Mouse (Mus musculus) thymus, postnatal 14 days (tissue): ENCODE data around the gene Pi4ka.

Experiments
- DNase-seq: peaks from one replicate; pipeline ENCODE4 v3.0.0; 2021

Gene Pi4ka

GRCm38 (mm10) chr16:17405736-17406443 lies at the start of gene Pi4ka, which contains the start of gene Snap29:
Pi4ka (minus strand) TSS chr16:17406314.
Snap29 (plus strand) TSS chr16:17405986.
- DNase-seq = peak; percentile 100

GRCm38 (mm10) chr16:17452373-17452715 lies 46.2 kb upstream of the Pi4ka start:
- DNase-seq = peak; percentile 62

DNA sequence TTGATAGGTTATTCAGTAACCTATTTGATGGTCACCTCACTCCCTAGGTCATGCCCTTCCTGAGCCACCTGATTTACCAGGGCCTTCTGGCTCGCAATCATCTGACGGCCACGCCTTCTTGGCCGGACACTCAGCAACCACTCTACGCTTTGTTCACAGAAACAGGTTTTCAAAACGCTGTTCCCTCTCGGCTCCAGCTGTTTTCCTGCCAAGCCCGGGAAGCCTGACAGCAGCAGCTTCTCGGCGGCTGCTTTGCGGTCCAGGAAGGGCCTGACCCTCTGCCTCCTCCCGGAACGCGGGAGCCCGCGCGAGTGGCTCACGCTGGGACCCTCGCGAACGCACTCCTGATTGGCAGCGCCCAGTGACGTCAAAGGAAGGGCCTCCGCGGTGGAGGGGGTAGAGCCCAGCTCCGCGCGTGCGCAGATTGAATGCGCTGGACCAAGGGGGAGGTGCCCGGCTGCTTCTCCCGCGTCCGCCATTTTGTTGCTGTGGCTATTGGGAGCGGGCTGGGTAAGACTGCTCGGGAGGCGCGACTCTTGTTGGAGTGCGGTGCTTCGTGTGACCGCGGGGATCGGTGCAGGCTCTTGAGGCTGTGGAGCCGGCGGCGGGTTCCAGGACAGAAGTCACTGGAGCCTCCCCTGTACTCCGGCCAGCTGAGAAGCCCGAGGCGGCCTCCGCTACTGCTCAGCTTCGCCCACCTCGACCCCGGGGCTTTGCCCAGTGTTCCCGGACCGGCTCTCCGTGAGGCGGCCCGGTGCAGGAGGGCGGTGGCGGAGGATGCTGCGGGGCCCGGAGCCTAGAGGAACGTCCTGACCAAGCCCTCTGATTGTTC lies 45.6 kb upstream of the Pi4ka start, which contains the start of gene Crkl:
Gene Crkl (plus strand): TSS at position 447 of the 832 bp plus-strand sequence.
- peak; percentile 99 for DNase-seq

DNA sequence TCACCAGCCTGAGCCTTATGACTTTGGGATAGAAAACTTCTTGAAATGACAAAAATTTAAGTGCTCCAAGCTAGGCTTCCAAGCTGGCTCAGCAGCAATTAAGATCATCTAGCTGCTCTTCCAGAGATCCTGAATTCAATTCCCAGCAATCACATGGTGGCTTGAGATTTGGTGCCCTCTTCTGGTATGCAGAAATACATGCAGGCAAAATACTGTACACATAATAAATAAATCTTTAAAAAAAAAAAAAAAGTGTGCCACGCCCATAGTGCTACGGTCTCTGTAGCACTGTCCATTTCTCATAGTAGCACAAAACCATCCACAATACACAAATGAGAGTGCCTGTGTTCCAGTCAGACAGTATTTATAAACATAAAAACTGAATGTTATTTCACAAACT lies 26.5 kb upstream of the Pi4ka start:
- no peak for DNase-seq

DNA sequence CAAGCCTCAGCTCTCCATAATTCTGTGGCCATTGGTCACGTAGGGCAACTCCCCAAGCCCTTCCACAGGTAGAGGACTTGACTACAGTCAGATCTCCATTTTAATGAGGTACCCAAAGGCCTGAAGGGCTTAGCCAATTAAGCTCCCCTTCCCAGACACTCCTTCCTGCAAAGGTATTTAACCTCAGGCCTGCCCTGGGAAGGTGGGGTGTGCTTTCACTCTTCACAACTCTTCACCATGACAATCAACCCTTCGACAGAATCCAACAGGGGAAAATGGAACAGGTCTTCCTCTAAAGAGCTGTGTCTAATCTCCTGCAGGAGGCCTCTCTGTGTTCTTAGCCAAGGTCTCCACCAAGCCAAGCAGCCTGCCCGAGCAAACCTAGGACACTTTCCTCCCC lies 16.9 kb upstream of the Pi4ka start:
- DNase-seq = no peak

GRCm38 (mm10) chr16:17410209-17410608 lies 4.1 kb upstream of the Pi4ka start:
- no peak for DNase-seq

DNA sequence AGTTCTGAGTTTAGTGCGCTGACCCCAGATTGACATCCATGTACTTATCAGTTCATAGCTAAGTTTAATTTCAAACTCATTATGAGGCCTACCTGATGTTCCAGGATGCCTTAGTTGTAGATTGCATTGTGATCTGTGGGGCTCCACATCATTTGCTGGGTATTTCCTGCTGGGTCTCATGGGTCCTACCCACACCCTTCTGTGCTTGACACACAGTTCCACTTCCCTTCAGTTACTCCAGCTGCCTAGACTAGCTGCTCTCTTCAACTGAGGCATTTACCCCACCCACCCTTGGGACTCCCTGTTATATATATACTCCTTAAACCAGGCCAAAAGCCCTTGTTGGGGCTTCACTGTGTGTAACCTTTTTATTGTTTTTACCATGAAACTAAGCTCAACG lies 2.9 kb upstream of the Pi4ka start:
- DNase-seq = no peak

GRCm38 (mm10) chr16:17406512-17407231 lies 558 bp upstream of the Pi4ka start:
- peak; percentile 16 for DNase-seq

DNA sequence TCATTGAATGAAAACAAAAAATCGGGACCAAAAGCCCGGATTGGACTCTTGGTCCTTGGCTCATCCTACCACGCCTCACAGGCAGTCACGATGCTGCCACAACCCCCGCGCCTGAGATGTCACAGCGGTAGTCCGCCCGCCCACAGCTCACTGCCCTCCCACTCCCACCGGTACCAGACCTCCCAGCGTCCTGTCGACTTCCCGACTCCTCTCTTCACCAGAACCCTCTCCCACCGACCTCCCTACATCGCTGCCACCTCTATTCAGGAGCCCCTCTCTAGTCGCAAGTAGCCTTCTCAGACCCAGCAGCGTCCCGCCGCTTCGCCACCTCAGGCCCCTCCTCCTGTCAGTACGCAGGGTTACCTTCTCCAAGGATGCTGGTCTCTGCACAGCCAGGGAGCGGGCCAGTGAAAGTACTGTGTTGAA lies 830 bp downstream of the Pi4ka start:
- peak; percentile 72 for DNase-seq

- peak; percentile 66 for DNase-seq
These were observed 3.3 kb downstream of the Pi4ka start for GRCm38 (mm10) chr16:17402855-17403254.

GRCm38 (mm10) chr16:17392784-17393183 lies 13.3 kb downstream of the Pi4ka start:
- no peak for DNase-seq

DNA sequence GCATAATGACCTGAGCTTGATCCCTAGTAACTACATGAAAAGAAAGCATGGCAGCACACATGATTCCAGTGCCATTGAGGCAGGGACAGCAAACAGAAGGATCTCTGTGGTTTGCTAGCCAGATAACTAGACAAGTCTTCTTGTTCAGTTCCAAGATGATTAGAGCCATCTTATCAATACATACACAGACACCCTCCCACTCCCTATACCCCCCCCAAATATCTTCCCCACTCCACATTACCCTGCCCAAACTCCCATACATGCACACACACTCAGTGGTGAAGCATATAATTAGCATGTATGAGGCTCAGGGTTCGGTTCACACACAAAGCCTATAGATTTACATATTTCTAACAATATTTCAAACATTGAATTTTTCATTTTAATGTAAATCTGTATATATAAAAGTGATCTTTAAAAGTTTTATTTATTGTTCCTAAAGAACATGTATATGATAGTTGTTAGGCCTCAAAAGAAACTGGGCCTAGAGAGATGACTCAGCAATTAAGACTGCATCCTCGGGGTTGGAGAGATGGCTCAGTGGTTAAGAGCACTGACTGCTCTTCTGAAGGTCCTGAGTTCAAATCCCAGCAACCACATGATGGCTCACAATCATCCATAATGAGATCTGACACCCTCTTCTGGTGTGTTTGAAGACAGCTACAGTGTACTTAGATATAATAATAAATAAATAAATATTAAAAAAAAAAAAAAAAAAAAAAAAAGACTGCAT lies 22.4 kb downstream of the Pi4ka start:
- no peak for DNase-seq

GRCm38 (mm10) chr16:17382306-17382705 lies 23.8 kb downstream of the Pi4ka start:
- DNase-seq = no peak

DNA sequence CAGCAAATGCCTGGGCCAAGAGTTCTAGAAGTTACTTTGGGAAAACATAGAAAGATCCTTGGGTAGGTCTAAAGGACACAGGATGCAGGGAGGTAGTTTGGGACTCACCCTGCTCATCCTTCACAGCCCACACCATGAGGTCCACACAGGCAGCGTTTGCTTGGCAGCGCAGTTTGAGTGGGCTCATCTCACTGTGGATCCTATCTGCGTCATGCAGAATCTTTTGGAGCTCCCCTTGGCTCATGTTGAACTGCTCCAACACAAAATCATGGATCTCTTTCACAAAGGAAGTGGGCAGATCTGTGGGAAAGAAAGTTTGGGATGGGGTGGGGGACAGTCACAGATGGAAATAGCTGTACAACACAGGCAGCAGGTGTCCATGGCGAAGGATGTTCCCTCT lies 47.3 kb downstream of the Pi4ka start:
- no peak for DNase-seq

- DNase-seq = no peak
These were observed 50.1 kb downstream of the Pi4ka start for GRCm38 (mm10) chr16:17356031-17356430.

GRCm38 (mm10) chr16:17346766-17347165 lies 59.3 kb downstream of the Pi4ka start:
- no peak for DNase-seq

- no peak for DNase-seq
These were observed 60.3 kb downstream of the Pi4ka start for GRCm38 (mm10) chr16:17345813-17346155.

GRCm38 (mm10) chr16:17345141-17345812 lies 60.8 kb downstream of the Pi4ka start:
- no peak for DNase-seq

- no peak for DNase-seq
These were observed 64.3 kb downstream of the Pi4ka start for GRCm38 (mm10) chr16:17341847-17342246.

DNA sequence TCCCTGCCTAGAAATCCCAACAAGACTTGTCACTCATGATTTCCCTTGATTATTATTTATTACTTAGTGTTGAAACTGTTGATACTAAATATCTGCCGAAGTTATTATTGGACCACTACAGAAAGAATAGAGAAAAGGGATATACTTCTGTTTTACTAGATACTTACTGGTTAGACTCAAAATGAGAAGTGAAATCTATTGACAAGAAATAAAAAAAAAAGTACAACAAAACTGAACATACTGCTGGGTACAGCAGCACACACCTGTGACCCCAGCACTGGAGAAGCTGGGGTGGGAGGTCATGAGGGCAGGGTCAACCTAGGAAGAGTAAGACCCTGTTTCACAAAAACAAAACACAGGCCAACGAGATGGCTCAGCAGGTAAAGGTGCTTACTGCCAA lies 65.4 kb downstream of the Pi4ka start:
- no peak for DNase-seq

DNA sequence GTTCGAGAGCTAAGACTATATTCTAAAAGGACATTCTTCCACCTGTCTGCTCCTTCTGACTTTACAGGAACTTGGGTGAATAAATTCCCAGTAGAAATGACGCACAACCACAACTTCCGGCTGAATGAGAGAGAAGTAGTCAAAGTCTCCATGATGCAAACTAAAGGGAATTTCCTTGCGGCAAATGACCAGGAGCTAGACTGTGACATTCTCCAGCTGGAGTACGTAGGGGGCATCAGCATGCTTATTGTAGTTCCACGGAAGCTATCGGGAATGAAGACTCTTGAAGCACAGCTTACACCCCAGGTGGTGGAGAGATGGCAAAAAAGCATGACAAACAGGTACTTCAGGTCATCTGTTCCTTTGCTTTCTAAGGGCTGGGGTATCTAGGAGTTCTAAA lies 66.4 kb downstream of the Pi4ka start:
- no peak for DNase-seq

DNA sequence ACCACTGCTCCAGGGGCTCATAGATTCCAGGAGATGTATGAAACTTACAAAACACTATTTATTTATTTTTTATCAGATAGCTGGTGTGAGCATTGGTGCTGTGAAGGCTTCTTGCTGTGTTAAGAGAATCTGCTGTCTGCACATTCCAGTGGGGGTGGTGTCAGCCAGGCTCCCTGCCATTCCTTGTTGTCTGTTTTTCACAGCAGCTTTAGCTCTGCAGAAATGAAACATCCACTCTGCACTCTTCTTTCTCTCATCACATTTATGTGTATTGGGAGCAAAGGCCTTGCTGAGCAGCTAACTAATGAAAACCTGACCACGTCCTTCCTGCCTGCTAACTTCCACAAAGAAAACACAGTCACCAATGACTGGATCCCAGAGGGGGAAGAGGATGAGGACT lies 70.0 kb downstream of the Pi4ka start:
- DNase-seq = no peak
